Mouse (Mus musculus): ENCODE measurements at regions not wholly inside any gene's neighbourhood (a gene's known extent, or its start where the extent isn't known, plus 50 kb on each side); places are given as distances from the start of the nearest gene placed in this dataset.

GRCm38 (mm10) chr16:55636224-55636623, 202.5 kb downstream of the Nfkbiz start:
- TF ChIP-seq CTCF (IDR thresholded peaks at IDR 0.05; ENCODE audit: low read depth), result no peak
- no peak for TF ChIP-seq EP300 (optimal IDR thresholded peaks at IDR 0.05)
